In genomic region chr2:35619532-35619931, GRCm38 (mm10) we compare ENCODE assay signal across 9 mouse cellular contexts.
DNase-seq lines count a peak whose midpoint lies in the region; ATAC-seq and TF ChIP-seq lines count a peak whose summit lies in the region.
"Had no signal": no experiment of that assay in that cellular context is flagged by ENCODE, and none has a peak within 500 bp of the region (broad histone marks: within the 10 kb centered on the region; RNA-seq: fewer than 3 reads in every experiment).

No protein-coding gene starts in this region.

- H3K27me3 ChIP-seq in forebrain, embryonic 16.5 days (replicated peaks; ENCODE audit: control insufficient read depth, insufficient read depth, low read length): no peaks in the 10 kb centered on the region
- no peaks in the 10 kb centered on the region for H3K27me3 ChIP-seq in forebrain, postnatal 0 days (ENCODE audit: insufficient read depth, low read length)
- H3K27me3 ChIP-seq in embryonic facial prominence, embryonic 11.5 days (ENCODE audit: control insufficient read depth, insufficient read depth, low read length): no peaks in the 10 kb centered on the region
- H3K27me3 ChIP-seq in limb, embryonic 10.5 days (ENCODE audit: low read depth, poor library complexity, severe bottlenecking): no peaks in the 10 kb centered on the region
- H3K27me3 ChIP-seq: neural tube, embryonic 12.5 days had no signal

- 44% methylated on average over 2 of the region's 2 CpGs for WGBS in forebrain, embryonic 16.5 days
- 47% methylated on average over 2 of the region's 2 CpGs for WGBS in forebrain, postnatal 0 days
- WGBS in embryonic facial prominence, embryonic 11.5 days: 27% methylated on average over 2 of the region's 2 CpGs
- 31% methylated on average over 2 of the region's 2 CpGs for WGBS in limb, embryonic 10.5 days

- no peak overlapping the region for H3K4me2 ChIP-seq in forebrain, embryonic 16.5 days (ENCODE audit: low read length)
- no peak overlapping the region for H3K4me2 ChIP-seq in forebrain, postnatal 0 days (ENCODE audit: low read depth)
- H3K4me2 ChIP-seq in embryonic facial prominence, embryonic 11.5 days (ENCODE audit: low read depth, low read length): peak overlapping the region; percentile 37; the same call in 1 of the 2 replicates

- H3K4me1 ChIP-seq in forebrain, embryonic 16.5 days (replicated peaks; ENCODE audit: control insufficient read depth, insufficient read depth, low read length): peaks cover 35% of the 10 kb centered on the region
- peaks cover 3% of the 10 kb centered on the region; the same call in 1 of the 2 replicates for H3K4me1 ChIP-seq in forebrain, postnatal 0 days (ENCODE audit: insufficient read depth)
- H3K4me1 ChIP-seq in embryonic facial prominence, embryonic 11.5 days (ENCODE audit: control insufficient read depth, insufficient read depth, low read length): peaks cover 28% of the 10 kb centered on the region
- peaks cover 90% of the 10 kb centered on the region for H3K4me1 ChIP-seq in limb, embryonic 10.5 days

- 0 out of 2 replicates have a peak overlapping the region, but pooled peaks have one; percentile 6 for H3K9ac ChIP-seq in forebrain, embryonic 16.5 days (replicated peaks; ENCODE audit: low read depth, low read length)
- no peak overlapping the region for H3K9ac ChIP-seq in forebrain, postnatal 0 days
- no peak overlapping the region for H3K9ac ChIP-seq in embryonic facial prominence, embryonic 11.5 days (replicated peaks; ENCODE audit: low read length)
- H3K9ac ChIP-seq: neural tube, embryonic 12.5 days had no signal

- no peak overlapping the region for H3K4me3 ChIP-seq in forebrain, embryonic 16.5 days (replicated peaks; ENCODE audit: low read length)
- no peak overlapping the region for H3K4me3 ChIP-seq in forebrain, postnatal 0 days (ENCODE audit: low read depth, low read length)
- H3K4me3 ChIP-seq in embryonic facial prominence, embryonic 11.5 days (ENCODE audit: low read depth, low read length): no peak overlapping the region
- H3K4me3 ChIP-seq in limb, embryonic 10.5 days: peak overlapping the region; percentile 43

- no peak for ATAC-seq in forebrain, embryonic 16.5 days
- ATAC-seq in forebrain, postnatal 0 days: no peak
- no peak for ATAC-seq in embryonic facial prominence, embryonic 11.5 days (replicated peaks; ENCODE audit: insufficient number of reproducible peaks, low FRiP score, low TSS enrichment, low read depth)
- no peak for ATAC-seq in frontal cortex, adult (ENCODE audit: low TSS enrichment)

- no peak overlapping the region for H3K27ac ChIP-seq in forebrain, embryonic 16.5 days (ENCODE audit: low read length)
- no peak overlapping the region for H3K27ac ChIP-seq in forebrain, postnatal 0 days (ENCODE audit: low read depth, low read length)
- peak overlapping the region; percentile 75 for H3K27ac ChIP-seq in embryonic facial prominence, embryonic 11.5 days (replicated peaks; ENCODE audit: low read depth, low read length)
- H3K27ac ChIP-seq in limb, embryonic 10.5 days: peak overlapping the region; percentile 96
- H3K27ac ChIP-seq: neural tube, embryonic 12.5 days had no signal

- no peaks in the 10 kb centered on the region for H3K36me3 ChIP-seq in forebrain, embryonic 16.5 days (ENCODE audit: control insufficient read depth, insufficient read depth)
- no peaks in the 10 kb centered on the region for H3K36me3 ChIP-seq in forebrain, postnatal 0 days (ENCODE audit: insufficient read depth)
- H3K36me3 ChIP-seq in embryonic facial prominence, embryonic 11.5 days (replicated peaks; ENCODE audit: control insufficient read depth, insufficient read depth, low read depth, low read length): no peaks in the 10 kb centered on the region
- H3K36me3 ChIP-seq in limb, embryonic 10.5 days: no peaks in the 10 kb centered on the region
- H3K36me3 ChIP-seq: neural tube, embryonic 12.5 days had no signal

- no peaks in the 10 kb centered on the region for H3K9me3 ChIP-seq in forebrain, embryonic 16.5 days (ENCODE audit: control insufficient read depth, low read length)
- H3K9me3 ChIP-seq in forebrain, postnatal 0 days (ENCODE audit: low read length): no peaks in the 10 kb centered on the region
- no peaks in the 10 kb centered on the region for H3K9me3 ChIP-seq in embryonic facial prominence, embryonic 11.5 days (replicated peaks; ENCODE audit: control insufficient read depth, low read length)
- no peaks in the 10 kb centered on the region for H3K9me3 ChIP-seq in limb, embryonic 10.5 days (replicated peaks)
- H3K9me3 ChIP-seq: neural tube, embryonic 12.5 days had no signal

- no peak for DNase-seq in forebrain, postnatal 0 days
- peak; percentile 33 for DNase-seq in 3T3-L1 (ENCODE audit: low read depth, low spot score)
- DNase-seq in embryonic facial prominence, embryonic 11.5 days (ENCODE audit: low spot score): peak; percentile 90
- peak; percentile 77 for DNase-seq in limb, embryonic 10.5 days (ENCODE audit: low spot score)
- DNase-seq in frontal cortex, postnatal 36 days (ENCODE audit: low spot score in 2 of 2): no peak
- DNase-seq in urinary bladder, postnatal 25 days (ENCODE audit: low spot score): no peak

- TF ChIP-seq CTCF in forebrain, postnatal 0 days (IDR thresholded peaks at IDR 0.05; ENCODE audit: low read depth): no peak

Comparison
In these comparisons a context has a peak if more than half of its experiments do, and no peak if none do; other contexts are left out.
1. H3K27ac ChIP-seq: peak in embryonic facial prominence, embryonic 11.5 days (single experiment) and limb, embryonic 10.5 days (single experiment); none in forebrain, embryonic 16.5 days (single experiment) and forebrain, postnatal 0 days (single experiment).
2. DNase-seq: peak in 3T3-L1 (single experiment), embryonic facial prominence, embryonic 11.5 days (single experiment) and limb, embryonic 10.5 days (single experiment); none in forebrain, postnatal 0 days (single experiment), frontal cortex, postnatal 36 days (0 of 2) and urinary bladder, postnatal 25 days (single experiment).